Mouse (Mus musculus): Measurements from ENCODE around the gene Kcnk6.

- TF ChIP-seq CTCF (IDR thresholded peaks at IDR 0.05; ENCODE audit: extremely low read depth, insufficient read depth, insufficient read length, insufficient replicate concordance) (no peak), POLR2A (IDR thresholded peaks at IDR 0.05; ENCODE audit: low read depth, low read length) (no peak)
These were observed 34.6 kb upstream of the Kcnk6 start for GRCm38 (mm10) chr7:29266931-29267330.

Data from spleen, adult 2 months (tissue).